Mouse (Mus musculus): Measurements from ENCODE around the gene Gramd1c. TPM values are rescaled to one million over a fixed set of nuclear protein-coding genes. Genes with fewer than 3 reads are reported as not detected.
A peak's percentile ranks its signal among the peaks of the same experiment; 100 is the strongest.

Gramd1c gene
- polyA plus RNA-seq, 2 experiments = 1.6 to 2.2 TPM

DNA sequence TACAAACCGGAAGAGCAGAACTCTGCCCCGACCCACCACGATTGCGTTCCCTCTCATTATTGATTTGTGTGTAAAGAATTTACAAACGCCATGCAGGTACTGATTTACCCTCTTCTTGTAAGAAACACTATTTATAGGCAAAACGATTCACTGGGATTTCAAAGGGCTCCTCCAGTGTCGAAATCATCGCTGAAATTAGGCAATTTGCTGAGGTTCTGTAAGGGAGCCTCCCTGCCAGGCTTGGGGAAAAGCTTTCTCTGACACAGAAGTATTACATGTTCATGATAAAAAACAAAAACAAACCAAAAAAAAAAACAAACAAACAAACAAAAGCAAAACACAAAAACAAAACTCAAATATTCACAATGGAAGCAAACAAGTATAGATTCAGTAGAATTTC is 64.0 kb downstream of the Gramd1c start:
- 0 out of 2 replicates have a peak overlapping the region, but pooled peaks have one; percentile 4 for H3K4me2 ChIP-seq (ENCODE audit: low read depth)

DNA sequence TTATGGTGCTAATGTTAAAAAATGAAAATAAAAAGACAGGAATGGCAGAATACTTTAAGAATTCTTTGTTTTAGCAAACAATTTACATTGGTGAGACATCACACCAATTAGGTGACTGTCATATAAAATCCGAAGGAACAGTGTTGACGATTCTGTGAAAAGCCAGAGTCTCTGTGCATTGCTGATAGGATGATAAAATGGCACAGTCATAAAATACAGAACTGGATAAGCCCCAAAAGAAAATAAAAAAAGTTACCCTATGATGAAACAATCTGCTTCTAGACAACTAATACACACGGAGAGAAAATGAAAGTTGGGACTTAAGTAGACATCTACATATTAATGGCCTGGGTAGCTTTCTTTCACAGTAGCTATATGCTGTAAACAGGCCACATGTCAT is 68.5 kb downstream of the Gramd1c start:
- TF ChIP-seq EP300 (IDR thresholded peaks at IDR 0.05; ENCODE audit: low read depth) (no peak), CTCF (IDR thresholded peaks at IDR 0.05; ENCODE audit: low read depth) (no peak)

More for the DNA sequence above, 64.0 kb downstream of the Gramd1c start:
- no peak for DNase-seq (ENCODE audit: low read depth in 3 of 3, low spot score in 3 of 3)
- H3K9ac ChIP-seq (replicated peaks) = no peak overlapping the region
- H3K36me3 ChIP-seq (replicated peaks; ENCODE audit: control insufficient read depth, insufficient read depth, low read depth) = no peaks in the 10 kb centered on the region
- H3K4me1 ChIP-seq (replicated peaks; ENCODE audit: control insufficient read depth in 2 of 2, insufficient read depth in 2 of 2, low read length in 1 of 2) = no peaks in the 10 kb centered on the region
- 64% methylated on average over 8 of the region's 8 CpGs for WGBS (ENCODE audit: insufficient replicate concordance)
- H3K27me3 ChIP-seq (ENCODE audit: control insufficient read depth, insufficient read depth, low read length) = no peaks in the 10 kb centered on the region
- H3K9me3 ChIP-seq (ENCODE audit: control insufficient read depth, low read length) = no peaks in the 10 kb centered on the region
- ATAC-seq (ENCODE audit: insufficient read depth) = no peak
- no peak overlapping the region for H3K4me3 ChIP-seq (ENCODE audit: insufficient read depth in 1 of 2, low read depth in 2 of 2, low read length in 2 of 2)
- TF ChIP-seq CTCF (IDR thresholded peaks at IDR 0.05; ENCODE audit: low read depth) (no peak), EP300 (IDR thresholded peaks at IDR 0.05; ENCODE audit: low read depth) (no peak)
- H3K27ac ChIP-seq = no peak overlapping the region

DNA sequence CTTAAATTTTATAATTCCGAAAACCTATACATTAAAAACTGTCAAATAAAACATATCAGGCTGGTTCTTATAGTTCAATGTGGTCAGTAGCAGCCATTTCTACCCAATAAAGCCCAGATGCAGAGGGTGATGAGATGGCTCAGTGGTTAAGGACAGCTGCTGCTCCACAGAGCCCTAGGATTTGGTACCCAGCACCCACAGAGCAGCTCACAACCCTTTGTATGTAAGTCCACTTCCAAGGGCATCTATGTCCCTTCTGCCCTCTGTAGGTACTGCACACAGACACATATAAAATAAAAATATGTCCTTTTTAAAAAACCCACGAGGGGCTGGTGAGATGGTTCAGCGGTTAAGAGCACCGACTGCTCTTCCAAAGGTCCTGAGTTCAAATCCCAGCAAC is 76.8 kb downstream of the Gramd1c start:
- 69% methylated on average over 4 of the region's 4 CpGs for WGBS (ENCODE audit: insufficient replicate concordance)

More for the DNA sequence above, 68.5 kb downstream of the Gramd1c start:
- no peak overlapping the region for H3K27ac ChIP-seq
- 51% methylated on average over 3 of the region's 3 CpGs for WGBS (ENCODE audit: insufficient replicate concordance)
- H3K36me3 ChIP-seq (replicated peaks; ENCODE audit: control insufficient read depth, insufficient read depth, low read depth) = no peaks in the 10 kb centered on the region
- DNase-seq (ENCODE audit: low read depth in 3 of 3, low spot score in 3 of 3) (no peak), ATAC-seq (ENCODE audit: insufficient read depth) (no peak)
- no peak overlapping the region for H3K9ac ChIP-seq (replicated peaks)
- H3K4me1 ChIP-seq (replicated peaks; ENCODE audit: control insufficient read depth in 2 of 2, insufficient read depth in 2 of 2, low read length in 1 of 2) = no peaks in the 10 kb centered on the region
- no peak overlapping the region for H3K4me3 ChIP-seq (ENCODE audit: insufficient read depth in 1 of 2, low read depth in 2 of 2, low read length in 2 of 2)
- H3K4me2 ChIP-seq (ENCODE audit: low read depth) = no peak overlapping the region
- no peaks in the 10 kb centered on the region for H3K9me3 ChIP-seq (ENCODE audit: control insufficient read depth, low read length)
- H3K27me3 ChIP-seq (ENCODE audit: control insufficient read depth, insufficient read depth, low read length) = no peaks in the 10 kb centered on the region

DNA sequence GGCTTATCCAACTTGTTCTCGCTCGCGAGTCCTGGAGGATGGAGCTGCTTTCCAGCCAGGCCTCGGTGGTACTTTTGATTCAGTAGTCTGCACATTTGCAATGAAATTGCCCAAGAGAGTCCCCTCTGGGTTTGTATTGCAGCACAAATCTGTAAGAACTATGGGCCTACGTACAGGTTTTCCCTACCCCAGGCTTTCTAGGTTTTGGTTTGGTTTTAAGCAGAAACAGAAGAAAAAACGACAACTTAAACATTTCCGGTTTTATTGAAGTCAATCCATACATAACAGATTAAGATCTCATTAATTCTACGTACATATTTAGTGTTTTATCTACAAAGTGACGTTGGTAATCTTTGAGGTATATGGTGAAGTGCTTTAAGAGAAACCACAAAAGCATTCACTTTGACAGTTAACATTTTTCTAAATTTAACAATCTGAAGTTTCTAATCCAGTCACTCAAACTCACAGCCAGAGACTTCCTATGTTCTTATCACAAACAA is 83.0 kb downstream of the Gramd1c start:
- 9% methylated on average over 9 of the region's 9 CpGs for WGBS (ENCODE audit: insufficient replicate concordance)
- no peaks in the 10 kb centered on the region for H3K36me3 ChIP-seq (replicated peaks; ENCODE audit: control insufficient read depth, insufficient read depth, low read depth)
- peaks cover 12% of the 10 kb centered on the region for H3K27me3 ChIP-seq (ENCODE audit: control insufficient read depth, insufficient read depth, low read length)
- H3K4me2 ChIP-seq (ENCODE audit: low read depth) = peak overlapping the region; percentile 86
- H3K27ac ChIP-seq = no peak overlapping the region
- no peak for ATAC-seq (ENCODE audit: insufficient read depth)
- TF ChIP-seq CTCF (IDR thresholded peaks at IDR 0.05; ENCODE audit: low read depth) = no peak
- TF ChIP-seq EP300 (IDR thresholded peaks at IDR 0.05; ENCODE audit: low read depth) = no peak
- DNase-seq (ENCODE audit: low read depth in 3 of 3, low spot score in 3 of 3) = no peak
- H3K9ac ChIP-seq (replicated peaks) = no peak overlapping the region; the same call in 1 of the 2 replicates
- no peaks in the 10 kb centered on the region for H3K9me3 ChIP-seq (ENCODE audit: control insufficient read depth, low read length)
- no peaks in the 10 kb centered on the region for H3K4me1 ChIP-seq (replicated peaks; ENCODE audit: control insufficient read depth in 2 of 2, insufficient read depth in 2 of 2, low read length in 1 of 2)
- peak overlapping the region; percentile 42 to 72 for H3K4me3 ChIP-seq (ENCODE audit: insufficient read depth in 1 of 2, low read depth in 2 of 2, low read length in 2 of 2)

More for the DNA sequence above, 76.8 kb downstream of the Gramd1c start:
- no peak for DNase-seq (ENCODE audit: low read depth in 3 of 3, low spot score in 3 of 3)
- Histone ChIP-seq H3K36me3 (replicated peaks; ENCODE audit: control insufficient read depth, insufficient read depth, low read depth) (no peaks in the 10 kb centered on the region), H3K9me3 (ENCODE audit: control insufficient read depth, low read length) (no peaks in the 10 kb centered on the region), H3K4me2 (ENCODE audit: low read depth) (no peak overlapping the region), H3K27me3 (ENCODE audit: control insufficient read depth, insufficient read depth, low read length) (no peaks in the 10 kb centered on the region), H3K9ac (replicated peaks) (no peak overlapping the region), H3K4me1 (replicated peaks; ENCODE audit: control insufficient read depth in 2 of 2, insufficient read depth in 2 of 2, low read length in 1 of 2) (no peaks in the 10 kb centered on the region), H3K4me3 (ENCODE audit: insufficient read depth in 1 of 2, low read depth in 2 of 2, low read length in 2 of 2) (no peak overlapping the region), H3K27ac (no peak overlapping the region)
- no peak for TF ChIP-seq EP300 (IDR thresholded peaks at IDR 0.05; ENCODE audit: low read depth)
- TF ChIP-seq CTCF (IDR thresholded peaks at IDR 0.05; ENCODE audit: low read depth) = no peak
- no peak for ATAC-seq (ENCODE audit: insufficient read depth)

DNA sequence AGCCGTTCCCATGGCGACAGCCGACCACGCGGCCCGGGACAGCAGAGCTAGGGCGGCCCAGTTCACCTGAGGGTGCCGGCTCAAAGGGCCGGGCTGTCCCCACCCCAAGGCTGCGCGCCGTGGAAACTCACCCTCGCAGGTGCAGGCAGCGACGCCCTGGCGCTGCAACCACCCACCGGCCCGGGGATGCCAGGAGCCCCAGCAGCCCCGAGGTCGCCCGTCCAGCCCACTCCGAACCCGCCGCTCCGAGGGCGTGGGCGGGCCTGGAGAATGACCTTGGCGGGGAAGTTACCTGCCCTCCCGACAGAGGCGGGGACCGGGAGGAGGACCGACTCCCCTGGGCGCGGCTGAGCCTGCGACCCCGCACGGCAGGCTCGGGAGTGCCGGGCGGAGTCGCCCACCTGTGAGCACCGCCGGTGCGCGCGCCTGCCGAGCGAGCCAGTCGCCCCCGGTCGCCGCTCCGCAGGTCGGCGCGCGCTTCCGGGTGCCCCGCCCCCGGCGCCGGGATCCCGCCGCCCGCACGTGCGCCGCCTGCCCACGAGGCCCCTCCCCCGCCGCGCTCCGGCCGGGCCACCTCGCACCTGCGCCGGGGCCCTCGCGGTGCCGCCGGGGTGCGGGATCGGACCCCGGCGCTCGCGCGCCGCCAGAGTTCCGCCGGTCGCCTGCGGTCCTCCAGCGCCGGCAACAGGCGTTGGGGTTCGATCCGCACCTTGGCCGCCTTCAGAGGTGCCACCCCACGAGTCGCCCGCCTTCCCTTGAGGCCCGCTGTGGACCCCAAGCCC is 83.6 kb downstream of the Gramd1c start, which contains the start of gene Zdhhc23:
Zdhhc23 (minus strand) TSS at position 464 of the 782 bp plus-strand sequence.
- no peaks in the 10 kb centered on the region for H3K9me3 ChIP-seq (ENCODE audit: control insufficient read depth, low read length)
- peak; percentile 79 for ATAC-seq (ENCODE audit: insufficient read depth)
- no peak for DNase-seq (ENCODE audit: low read depth in 3 of 3, low spot score in 3 of 3)
- H3K27ac ChIP-seq = no peak within 1 kb of the TSS
- no peaks in the 10 kb centered on the region for H3K4me1 ChIP-seq (replicated peaks; ENCODE audit: control insufficient read depth in 2 of 2, insufficient read depth in 2 of 2, low read length in 1 of 2)
- H3K4me3 ChIP-seq (ENCODE audit: insufficient read depth in 1 of 2, low read depth in 2 of 2, low read length in 2 of 2) = peak within 1 kb of the TSS; percentile 54 to 72
- H3K4me2 ChIP-seq (ENCODE audit: low read depth) = peak within 1 kb of the TSS; percentile 86
- peaks cover 12% of the 10 kb centered on the region for H3K27me3 ChIP-seq (ENCODE audit: control insufficient read depth, insufficient read depth, low read length)
- WGBS (ENCODE audit: insufficient replicate concordance) = under 1% methylated on average over 101 of the region's 103 CpGs
- no peaks in the 10 kb centered on the region for H3K36me3 ChIP-seq (replicated peaks; ENCODE audit: control insufficient read depth, insufficient read depth, low read depth)
- H3K9ac ChIP-seq (replicated peaks) = peak within 1 kb of the TSS; percentile 27; the same call in 1 of the 2 replicates
- TF ChIP-seq CTCF (IDR thresholded peaks at IDR 0.05; ENCODE audit: low read depth) (no peak), EP300 (IDR thresholded peaks at IDR 0.05; ENCODE audit: low read depth) (no peak)

Data from liver, embryonic 14.5 days (tissue).